Mouse (Mus musculus): ENCODE measurements at regions not wholly inside any gene's neighbourhood (a gene's known extent, or its start where the extent isn't known, plus 50 kb on each side); places are given as distances from the start of the nearest gene placed in this dataset.

DNA sequence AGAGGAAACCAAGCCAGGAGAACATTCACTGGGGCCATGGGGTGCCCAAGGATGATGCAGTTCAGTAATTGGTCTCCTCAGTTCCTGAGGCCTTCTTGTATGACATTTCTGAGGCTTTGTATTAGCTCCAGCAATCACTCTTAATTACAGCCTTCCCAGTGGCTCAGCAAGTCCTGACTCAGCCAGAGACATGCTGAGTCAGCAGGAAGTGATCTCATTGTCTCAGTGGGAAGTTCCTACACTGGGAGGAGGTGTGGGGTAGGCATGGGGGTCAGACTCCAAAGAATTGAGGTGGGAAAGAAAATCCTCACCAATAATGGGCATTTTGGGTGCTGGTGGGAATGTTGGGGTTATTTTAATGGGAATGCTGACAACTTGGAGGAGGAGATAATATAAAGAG, 516.5 kb upstream of the Id2 start:
- H3K4me3 ChIP-seq (ENCODE audit: low read depth, low read length): no peak overlapping the region
- H3K4me1 ChIP-seq (ENCODE audit: control insufficient read depth, insufficient read depth, low read length): peaks cover 3% of the 10 kb centered on the region; the same call in 1 of the 2 replicates
- no peaks in the 10 kb centered on the region for H3K27me3 ChIP-seq (ENCODE audit: control insufficient read depth, insufficient read depth, low read length)
- DNase-seq (ENCODE audit: low spot score) (no peak), ATAC-seq (ENCODE audit: insufficient number of reproducible peaks, low FRiP score, low TSS enrichment, low read depth) (no peak)
- H3K36me3 ChIP-seq (ENCODE audit: control insufficient read depth, insufficient read depth, low read length): no peaks in the 10 kb centered on the region
- no peaks in the 10 kb centered on the region for H3K9me3 ChIP-seq (ENCODE audit: control insufficient read depth, low read length)
- no peak overlapping the region for H3K9ac ChIP-seq (ENCODE audit: low read length)
- H3K27ac ChIP-seq (replicated peaks; ENCODE audit: low read depth, low read length): no peak overlapping the region
- no peak overlapping the region for H3K4me2 ChIP-seq (ENCODE audit: low read depth, severe bottlenecking)

DNA sequence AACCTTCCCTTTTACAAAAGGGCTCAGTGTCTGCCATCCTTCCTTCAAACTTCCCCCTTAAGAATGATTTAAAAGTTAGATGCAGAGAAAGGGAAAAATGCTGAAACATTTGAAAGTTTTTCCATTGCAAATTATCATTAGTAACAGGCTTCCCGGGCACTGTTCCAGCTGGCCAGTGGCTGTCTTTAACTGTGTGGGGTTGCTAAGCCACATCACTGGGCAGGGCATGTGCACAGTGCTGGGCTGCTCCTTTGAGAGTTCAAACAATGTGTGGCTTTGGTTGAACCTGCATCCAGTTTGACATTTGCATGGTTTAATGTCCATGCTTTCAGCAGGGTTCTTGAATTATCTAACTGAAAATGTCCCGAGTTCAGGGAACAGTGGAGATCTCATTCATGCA, 512.1 kb upstream of the Id2 start:
- Histone ChIP-seq H3K27me3 (ENCODE audit: control insufficient read depth, insufficient read depth, low read length) (no peaks in the 10 kb centered on the region), H3K27ac (replicated peaks; ENCODE audit: low read depth, low read length) (no peak overlapping the region), H3K9me3 (ENCODE audit: control insufficient read depth, low read length) (no peaks in the 10 kb centered on the region), H3K36me3 (ENCODE audit: control insufficient read depth, insufficient read depth, low read length) (no peaks in the 10 kb centered on the region), H3K4me2 (ENCODE audit: low read depth, severe bottlenecking) (no peak overlapping the region), H3K4me1 (ENCODE audit: control insufficient read depth, insufficient read depth, low read length) (no peaks in the 10 kb centered on the region), H3K9ac (ENCODE audit: low read length) (no peak overlapping the region), H3K4me3 (ENCODE audit: low read depth, low read length) (no peak overlapping the region)
- no peak for ATAC-seq (ENCODE audit: insufficient number of reproducible peaks, low FRiP score, low TSS enrichment, low read depth)
- 69% methylated on average over 2 of the region's 2 CpGs for WGBS
- DNase-seq (ENCODE audit: low spot score): no peak

DNA sequence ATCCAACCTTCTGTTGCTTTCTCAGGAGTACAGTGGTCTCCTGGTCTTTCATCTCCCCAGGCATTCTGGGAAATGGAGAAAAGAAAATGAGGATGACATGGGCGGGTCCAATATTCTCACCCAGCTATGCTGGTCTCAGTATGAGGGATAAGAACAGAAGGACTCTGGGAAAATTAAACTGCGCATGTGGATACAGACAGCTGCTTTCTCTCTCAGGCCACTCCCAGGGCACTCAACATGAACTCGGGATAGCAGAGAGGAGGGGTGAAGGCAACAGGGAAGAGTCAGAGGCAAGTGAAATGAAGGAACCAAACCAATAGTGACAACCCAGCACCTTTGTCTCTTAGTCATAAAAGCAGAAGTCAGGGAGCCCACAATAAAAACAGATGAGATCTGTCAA, 508.5 kb upstream of the Id2 start:
- Histone ChIP-seq H3K27me3 (ENCODE audit: control insufficient read depth, insufficient read depth, low read length) (no peaks in the 10 kb centered on the region), H3K4me1 (ENCODE audit: control insufficient read depth, insufficient read depth, low read length) (no peaks in the 10 kb centered on the region), H3K27ac (replicated peaks; ENCODE audit: low read depth, low read length) (no peak overlapping the region), H3K4me3 (ENCODE audit: low read depth, low read length) (no peak overlapping the region), H3K9me3 (ENCODE audit: control insufficient read depth, low read length) (no peaks in the 10 kb centered on the region), H3K36me3 (ENCODE audit: control insufficient read depth, insufficient read depth, low read length) (no peaks in the 10 kb centered on the region), H3K4me2 (ENCODE audit: low read depth, severe bottlenecking) (no peak overlapping the region), H3K9ac (ENCODE audit: low read length) (no peak overlapping the region)
- ATAC-seq (ENCODE audit: insufficient number of reproducible peaks, low FRiP score, low TSS enrichment, low read depth) (no peak), DNase-seq (ENCODE audit: low spot score) (no peak)
- WGBS: 81% methylated on average over 3 of the region's 3 CpGs

DNA sequence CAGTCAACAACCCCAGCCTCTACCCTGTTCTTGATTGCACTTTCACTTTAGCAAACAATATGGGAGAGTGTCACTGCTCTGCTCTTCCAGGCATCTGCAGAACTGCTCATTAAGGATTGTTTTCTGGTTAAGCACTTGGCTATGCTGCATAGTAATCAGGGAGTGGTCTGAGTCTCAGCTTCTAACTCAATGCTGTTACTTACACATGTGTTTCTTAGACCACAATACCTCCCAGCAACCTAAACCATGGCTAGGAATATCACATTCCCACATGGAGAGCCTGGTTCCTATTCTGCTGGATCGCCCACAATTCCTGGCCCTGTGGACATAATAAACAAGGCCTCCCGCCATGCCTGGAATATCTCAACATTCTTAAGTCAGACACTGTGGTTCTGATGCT, 493.3 kb upstream of the Id2 start:
- no peak overlapping the region for H3K4me3 ChIP-seq (ENCODE audit: low read depth, low read length)
- H3K27ac ChIP-seq (replicated peaks; ENCODE audit: low read depth, low read length): no peak overlapping the region
- H3K4me2 ChIP-seq (ENCODE audit: low read depth, severe bottlenecking): no peak overlapping the region
- H3K4me1 ChIP-seq (ENCODE audit: control insufficient read depth, insufficient read depth, low read length): no peaks in the 10 kb centered on the region
- no peaks in the 10 kb centered on the region for H3K36me3 ChIP-seq (ENCODE audit: control insufficient read depth, insufficient read depth, low read length)
- ATAC-seq (ENCODE audit: insufficient number of reproducible peaks, low FRiP score, low TSS enrichment, low read depth) (no peak), DNase-seq (ENCODE audit: low spot score) (no peak)
- 92% methylated on average over 2 of the region's 2 CpGs for WGBS
- H3K27me3 ChIP-seq (ENCODE audit: control insufficient read depth, insufficient read depth, low read length): no peaks in the 10 kb centered on the region
- H3K9me3 ChIP-seq (ENCODE audit: control insufficient read depth, low read length): no peaks in the 10 kb centered on the region
- H3K9ac ChIP-seq (ENCODE audit: low read length): no peak overlapping the region

DNA sequence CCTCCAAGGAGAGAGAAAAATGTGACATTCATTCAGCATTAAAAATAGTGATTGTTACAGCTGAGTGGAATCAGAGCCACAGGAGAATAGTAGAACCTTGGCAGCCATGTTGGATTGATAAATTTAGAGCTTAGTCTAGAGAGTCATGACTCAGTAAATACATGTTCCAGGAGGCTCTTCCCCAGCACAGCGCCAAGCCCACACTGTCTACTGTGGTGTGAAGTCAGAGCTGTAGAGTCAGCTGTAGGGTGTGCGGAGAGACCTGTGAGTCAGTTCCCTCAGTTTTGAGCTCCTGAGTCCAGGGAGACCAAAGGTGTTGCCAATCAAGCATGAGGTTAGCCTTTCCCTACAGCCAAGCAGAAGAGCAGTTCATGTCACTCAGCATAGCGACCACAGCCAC, 488.8 kb upstream of the Id2 start:
- no peaks in the 10 kb centered on the region for H3K9me3 ChIP-seq (ENCODE audit: control insufficient read depth, low read length)
- WGBS: 87% methylated on average over 3 of the region's 3 CpGs
- no peak overlapping the region for H3K4me2 ChIP-seq (ENCODE audit: low read depth, severe bottlenecking)
- H3K36me3 ChIP-seq (ENCODE audit: control insufficient read depth, insufficient read depth, low read length): no peaks in the 10 kb centered on the region
- no peaks in the 10 kb centered on the region for H3K27me3 ChIP-seq (ENCODE audit: control insufficient read depth, insufficient read depth, low read length)
- no peak overlapping the region for H3K4me3 ChIP-seq (ENCODE audit: low read depth, low read length)
- no peak overlapping the region for H3K9ac ChIP-seq (ENCODE audit: low read length)
- DNase-seq (ENCODE audit: low spot score) (no peak), ATAC-seq (ENCODE audit: insufficient number of reproducible peaks, low FRiP score, low TSS enrichment, low read depth) (no peak)
- no peak overlapping the region for H3K27ac ChIP-seq (replicated peaks; ENCODE audit: low read depth, low read length)
- H3K4me1 ChIP-seq (ENCODE audit: control insufficient read depth, insufficient read depth, low read length): no peaks in the 10 kb centered on the region

DNA sequence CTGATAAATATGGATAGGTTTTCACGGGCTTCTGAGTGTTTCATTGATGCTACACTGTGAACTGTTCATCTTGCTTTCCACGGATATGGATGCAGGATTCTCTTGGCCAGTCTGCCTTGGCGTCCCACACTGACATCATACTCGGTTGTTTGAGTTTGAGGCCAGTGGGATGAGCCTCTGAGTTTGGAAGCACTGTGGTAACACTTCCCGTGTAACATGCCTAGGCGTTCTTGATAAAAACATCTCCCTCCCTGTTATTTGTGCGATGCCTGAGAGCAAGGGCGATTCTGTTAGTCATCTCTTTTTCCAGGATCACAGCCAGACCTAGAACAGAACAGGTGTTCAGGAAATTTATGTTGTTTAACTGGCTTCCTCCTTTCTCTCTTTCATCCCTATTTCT, 482.5 kb upstream of the Id2 start:
- Histone ChIP-seq H3K27ac (replicated peaks; ENCODE audit: low read depth, low read length) (no peak overlapping the region), H3K9ac (ENCODE audit: low read length) (no peak overlapping the region), H3K4me3 (ENCODE audit: low read depth, low read length) (no peak overlapping the region), H3K4me2 (ENCODE audit: low read depth, severe bottlenecking) (no peak overlapping the region), H3K9me3 (ENCODE audit: control insufficient read depth, low read length) (no peaks in the 10 kb centered on the region), H3K36me3 (ENCODE audit: control insufficient read depth, insufficient read depth, low read length) (no peaks in the 10 kb centered on the region), H3K27me3 (ENCODE audit: control insufficient read depth, insufficient read depth, low read length) (no peaks in the 10 kb centered on the region), H3K4me1 (ENCODE audit: control insufficient read depth, insufficient read depth, low read length) (no peaks in the 10 kb centered on the region)
- DNase-seq (ENCODE audit: low spot score): no peak
- 92% methylated on average over 8 of the region's 8 CpGs for WGBS
- no peak for ATAC-seq (ENCODE audit: insufficient number of reproducible peaks, low FRiP score, low TSS enrichment, low read depth)

DNA sequence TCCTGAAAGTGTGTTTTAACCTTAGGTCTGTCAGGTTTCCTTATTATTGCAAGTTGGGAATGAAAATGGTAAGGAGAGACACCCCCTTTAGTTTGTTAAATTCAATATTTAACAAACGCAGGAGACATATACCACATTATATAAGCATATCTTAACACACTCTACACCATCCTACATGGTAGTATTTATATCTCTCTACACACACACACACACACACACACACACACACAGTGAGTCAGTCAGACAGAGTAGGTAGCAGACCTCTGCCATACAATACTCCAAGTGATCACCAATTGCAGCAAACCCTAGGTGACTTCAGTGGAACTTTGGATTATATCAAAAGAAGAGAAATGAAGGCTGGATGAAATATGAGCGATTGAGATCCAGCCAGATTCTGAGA, 468.2 kb upstream of the Id2 start:
- no peak for ATAC-seq (ENCODE audit: insufficient number of reproducible peaks, low FRiP score, low TSS enrichment, low read depth)
- Histone ChIP-seq H3K27me3 (ENCODE audit: control insufficient read depth, insufficient read depth, low read length) (no peaks in the 10 kb centered on the region), H3K9me3 (ENCODE audit: control insufficient read depth, low read length) (no peaks in the 10 kb centered on the region), H3K4me1 (ENCODE audit: control insufficient read depth, insufficient read depth, low read length) (no peaks in the 10 kb centered on the region), H3K27ac (replicated peaks; ENCODE audit: low read depth, low read length) (no peak overlapping the region), H3K4me2 (ENCODE audit: low read depth, severe bottlenecking) (no peak overlapping the region), H3K4me3 (ENCODE audit: low read depth, low read length) (no peak overlapping the region), H3K36me3 (ENCODE audit: control insufficient read depth, insufficient read depth, low read length) (no peaks in the 10 kb centered on the region), H3K9ac (ENCODE audit: low read length) (no peak overlapping the region)
- no peak for DNase-seq (ENCODE audit: low spot score)
- 84% methylated on average over 2 of the region's 2 CpGs for WGBS

DNA sequence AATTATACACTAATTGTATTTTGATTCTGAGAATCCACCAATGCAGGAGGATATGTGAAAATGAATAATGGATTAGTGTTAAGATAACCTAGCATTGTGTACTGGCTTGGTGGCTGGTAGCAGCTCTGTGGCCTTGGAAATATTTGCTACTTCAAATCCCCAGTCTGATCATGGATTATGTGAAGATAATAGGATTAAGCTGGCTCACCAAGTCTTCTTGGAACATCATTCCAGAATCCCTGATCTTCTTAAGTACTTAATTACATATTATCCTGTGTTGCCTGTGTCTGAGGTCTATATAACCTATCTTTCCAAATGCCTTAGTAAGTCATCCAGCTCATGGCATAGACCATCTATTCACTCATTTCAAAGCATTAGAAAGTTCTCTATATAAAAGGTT, 462.7 kb upstream of the Id2 start:
- Histone ChIP-seq H3K36me3 (ENCODE audit: control insufficient read depth, insufficient read depth, low read length) (no peaks in the 10 kb centered on the region), H3K9ac (ENCODE audit: low read length) (no peak overlapping the region), H3K27ac (replicated peaks; ENCODE audit: low read depth, low read length) (no peak overlapping the region), H3K4me1 (ENCODE audit: control insufficient read depth, insufficient read depth, low read length) (no peaks in the 10 kb centered on the region), H3K9me3 (ENCODE audit: control insufficient read depth, low read length) (no peaks in the 10 kb centered on the region), H3K27me3 (ENCODE audit: control insufficient read depth, insufficient read depth, low read length) (no peaks in the 10 kb centered on the region), H3K4me2 (ENCODE audit: low read depth, severe bottlenecking) (no peak overlapping the region), H3K4me3 (ENCODE audit: low read depth, low read length) (no peak overlapping the region)
- no peak for DNase-seq (ENCODE audit: low spot score)
- no peak for ATAC-seq (ENCODE audit: insufficient number of reproducible peaks, low FRiP score, low TSS enrichment, low read depth)

DNA sequence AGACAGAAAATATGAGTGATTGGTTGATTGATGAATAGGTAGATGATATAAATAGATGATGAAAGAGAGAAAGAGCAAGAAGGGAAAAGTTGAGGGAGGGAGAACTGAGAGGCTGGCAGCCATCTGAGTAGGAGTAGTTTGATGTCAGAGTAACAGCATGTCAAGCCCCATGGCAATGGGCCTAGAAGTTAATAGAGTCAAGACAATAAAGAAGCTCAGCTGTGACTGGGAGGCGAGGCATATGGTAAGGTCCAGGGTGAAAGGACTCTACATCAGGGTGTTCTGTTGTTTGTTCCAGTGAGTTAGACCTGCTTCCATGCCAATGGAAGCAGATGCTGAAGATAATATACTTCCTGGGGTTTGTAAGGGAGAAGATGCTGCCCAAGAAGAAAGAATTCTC, 456.7 kb upstream of the Id2 start:
- WGBS: 82% methylated on average over 1 of the region's 1 CpGs

More for the DNA sequence above, 456.7 kb upstream of the Id2 start:
- Histone ChIP-seq H3K27ac (replicated peaks; ENCODE audit: low read depth, low read length) (no peak overlapping the region), H3K9ac (ENCODE audit: low read length) (no peak overlapping the region), H3K4me2 (ENCODE audit: low read depth, severe bottlenecking) (no peak overlapping the region), H3K36me3 (ENCODE audit: control insufficient read depth, insufficient read depth, low read length) (no peaks in the 10 kb centered on the region), H3K4me1 (ENCODE audit: control insufficient read depth, insufficient read depth, low read length) (no peaks in the 10 kb centered on the region), H3K9me3 (ENCODE audit: control insufficient read depth, low read length) (no peaks in the 10 kb centered on the region), H3K27me3 (ENCODE audit: control insufficient read depth, insufficient read depth, low read length) (no peaks in the 10 kb centered on the region), H3K4me3 (ENCODE audit: low read depth, low read length) (no peak overlapping the region)
- ATAC-seq (ENCODE audit: insufficient number of reproducible peaks, low FRiP score, low TSS enrichment, low read depth) (no peak), DNase-seq (ENCODE audit: low spot score) (no peak)

Measured in limb, embryonic 11.5 days (tissue).